Mouse (Mus musculus) stomach, embryonic 15.5 days (tissue): Measurements from ENCODE around the gene Tent5b. TPM values are rescaled to one million over a fixed set of nuclear protein-coding genes. Genes with fewer than 3 reads are reported as not detected.

ENCODE experiments used
- ATAC-seq: fragments of 200-750 bp; cut with Nextera tagmentation; 2 replicates; pipeline ENCODE4 v1.8.0; 2017; ENCODE audit warnings: low read depth, moderate number of reproducible peaks, moderate TSS enrichment; ENCODE audit not compliant: insufficient read depth, low FRiP score
- H3K27ac ChIP-seq: fragments of 300-500 bp; sonication (generic); 2 replicates; pipeline ENCODE4 v1.5.1; 2015; ENCODE audit warnings: mild to moderate bottlenecking, inconsistent platforms
- H3K27me3 ChIP-seq: fragments of 300-500 bp; sonication (generic); replicated peaks from 2 replicates; pipeline ENCODE4 v1.6.1; 2015; ENCODE audit warnings: inconsistent platforms
- H3K36me3 ChIP-seq: fragments of 300-500 bp; sonication (generic); 2 replicates; pipeline ENCODE4 v1.6.1; 2015; ENCODE audit warnings: inconsistent platforms
- H3K4me1 ChIP-seq: fragments of 300-500 bp; sonication (generic); 2 replicates; pipeline ENCODE4 v1.6.1; 2015; ENCODE audit warnings: inconsistent platforms
- H3K4me2 ChIP-seq: fragments of 300-500 bp; sonication (generic); 2 replicates; pipeline ENCODE4 v1.6.1; 2015; ENCODE audit warnings: mild to moderate bottlenecking, inconsistent platforms
- H3K4me3 ChIP-seq: fragments of 300-500 bp; sonication (generic); replicated peaks from 2 replicates; pipeline ENCODE4 v1.5.1; 2015; ENCODE audit warnings: inconsistent platforms
- H3K9ac ChIP-seq: fragments of 300-500 bp; sonication (generic); 2 replicates; pipeline ENCODE4 v1.6.1; 2015; ENCODE audit warnings: inconsistent platforms
- H3K9me3 ChIP-seq: fragments of 300-500 bp; sonication (generic); 2 replicates; pipeline ENCODE4 v1.6.1; 2016; ENCODE audit warnings: inconsistent platforms
- WGBS: fragments of 180-500 bp; shearing (Covaris S2); methylation state at CpG from one replicate; pipeline ENCODE4 v1.1.7; 2015; 5-methylcytosine and 5-hydroxymethylcytosine counted together
- polyA plus RNA-seq: library from polyadenylated mRNA; unstranded; fragments of >200 nt; fragmentation: Nextera tagmentation; extraction: Ambion mirVana; gene quantifications from 2 replicates; pipeline ENCODE4 v1.2.1, GENCODE M21; 2015

Gene Tent5b
- polyA plus RNA-seq, 1 experiment from 2014 or later = 4.1 TPM

GRCm38 (mm10) chr4:133473833-133474232 is 6.1 kb upstream of the Tent5b start:
- no peak overlapping the region for H3K9ac ChIP-seq
- H3K4me2 ChIP-seq = no peak overlapping the region
- H3K4me3 ChIP-seq = no peak overlapping the region
- 54% methylated on average over 2 of the region's 2 CpGs for WGBS
- H3K4me1 ChIP-seq = peaks cover 7% of the 10 kb centered on the region
- no peak overlapping the region for H3K27ac ChIP-seq
- H3K27me3 ChIP-seq = peaks cover 10% of the 10 kb centered on the region; the same call in 1 of the 2 replicates
- no peaks in the 10 kb centered on the region for H3K9me3 ChIP-seq
- no peaks in the 10 kb centered on the region for H3K36me3 ChIP-seq
- ATAC-seq = no peak

GRCm38 (mm10) chr4:133480185-133480537 is 229 bp downstream of the Tent5b start:
- Histone ChIP-seq H3K4me3 (peak overlapping the region; percentile 45), H3K9ac (peak overlapping the region; percentile 24; the same call in 1 of the 2 replicates), H3K4me1 (peaks cover 13% of the 10 kb centered on the region), H3K4me2 (peak overlapping the region; percentile 75), H3K27me3 (peaks cover 28% of the 10 kb centered on the region), H3K27ac (no peak overlapping the region), H3K36me3 (no peaks in the 10 kb centered on the region), H3K9me3 (no peaks in the 10 kb centered on the region)
- WGBS = 1% methylated on average over 34 of the region's 34 CpGs
- ATAC-seq = no peak

- Histone ChIP-seq H3K4me1 (peaks cover 13% of the 10 kb centered on the region), H3K4me3 (peak overlapping the region; percentile 45), H3K9ac (no peak overlapping the region), H3K36me3 (no peaks in the 10 kb centered on the region), H3K9me3 (no peaks in the 10 kb centered on the region), H3K27me3 (peaks cover 28% of the 10 kb centered on the region), H3K4me2 (peak overlapping the region; percentile 75), H3K27ac (no peak overlapping the region)
- WGBS = 48% methylated on average over 6 of the region's 6 CpGs
- ATAC-seq = no peak
Measured at GRCm38 (mm10) chr4:133480754-133481153, 822 bp downstream of the Tent5b start.

- H3K9me3 ChIP-seq = no peaks in the 10 kb centered on the region
Measured at GRCm38 (mm10) chr4:133481488-133481887, 1.6 kb downstream of the Tent5b start.

GRCm38 (mm10) chr4:133482479-133482878 is 2.5 kb downstream of the Tent5b start:
- peaks cover 24% of the 10 kb centered on the region for H3K27me3 ChIP-seq
- ATAC-seq = no peak
- no peak overlapping the region for H3K4me3 ChIP-seq
- H3K27ac ChIP-seq = no peak overlapping the region
- peaks cover 13% of the 10 kb centered on the region for H3K4me1 ChIP-seq
- no peaks in the 10 kb centered on the region for H3K36me3 ChIP-seq
- H3K4me2 ChIP-seq = no peak overlapping the region
- WGBS = 68% methylated on average over 3 of the region's 3 CpGs
- no peaks in the 10 kb centered on the region for H3K9me3 ChIP-seq
- no peak overlapping the region for H3K9ac ChIP-seq

More at GRCm38 (mm10) chr4:133481488-133481887, 1.6 kb downstream of the Tent5b start:
- Histone ChIP-seq H3K4me3 (no peak overlapping the region), H3K36me3 (no peaks in the 10 kb centered on the region), H3K4me1 (peaks cover 13% of the 10 kb centered on the region), H3K4me2 (no peak overlapping the region), H3K27ac (no peak overlapping the region), H3K27me3 (peaks cover 25% of the 10 kb centered on the region), H3K9ac (no peak overlapping the region)
- 21% methylated on average over 4 of the region's 4 CpGs for WGBS
- ATAC-seq = no peak

GRCm38 (mm10) chr4:133484266-133485025 is 4.5 kb downstream of the Tent5b start:
- WGBS = 10% methylated on average over 22 of the region's 22 CpGs

GRCm38 (mm10) chr4:133485691-133486425 is 5.9 kb downstream of the Tent5b start:
- H3K27me3 ChIP-seq = peaks cover 10% of the 10 kb centered on the region; the same call in 1 of the 2 replicates
- no peaks in the 10 kb centered on the region for H3K9me3 ChIP-seq
- H3K36me3 ChIP-seq = no peaks in the 10 kb centered on the region
- H3K9ac ChIP-seq = no peak overlapping the region
- WGBS = 81% methylated on average over 28 of the region's 28 CpGs
- H3K4me2 ChIP-seq = no peak overlapping the region
- H3K4me1 ChIP-seq = peaks cover 15% of the 10 kb centered on the region
- no peak for ATAC-seq
- H3K27ac ChIP-seq = no peak overlapping the region
- no peak overlapping the region for H3K4me3 ChIP-seq

More at GRCm38 (mm10) chr4:133484266-133485025, 4.5 kb downstream of the Tent5b start:
- Histone ChIP-seq H3K36me3 (no peaks in the 10 kb centered on the region), H3K4me1 (peaks cover 17% of the 10 kb centered on the region), H3K4me3 (no peak overlapping the region), H3K27ac (peak overlapping the region; percentile 49), H3K9me3 (no peaks in the 10 kb centered on the region), H3K27me3 (peaks cover 18% of the 10 kb centered on the region), H3K9ac (no peak overlapping the region), H3K4me2 (peak overlapping the region; percentile 41)
- 0 out of 2 replicates have a peak, but pooled peaks have one; percentile 6 for ATAC-seq

- ATAC-seq = no peak
- WGBS = 92% methylated on average over 26 of the region's 26 CpGs
- Histone ChIP-seq H3K4me3 (no peak overlapping the region), H3K27me3 (peaks cover 1% of the 10 kb centered on the region; the same call in 1 of the 2 replicates), H3K4me2 (no peak overlapping the region), H3K27ac (no peak overlapping the region), H3K9ac (no peak overlapping the region), H3K4me1 (peaks cover 21% of the 10 kb centered on the region), H3K9me3 (no peaks in the 10 kb centered on the region), H3K36me3 (no peaks in the 10 kb centered on the region)
Measured at GRCm38 (mm10) chr4:133486673-133487357, 6.9 kb downstream of the Tent5b start.

GRCm38 (mm10) chr4:133488619-133489392 is 8.9 kb downstream of the Tent5b start:
- H3K9ac ChIP-seq = no peak overlapping the region

GRCm38 (mm10) chr4:133489489-133490245 is 9.7 kb downstream of the Tent5b start:
- WGBS = 59% methylated on average over 4 of the region's 4 CpGs
- ATAC-seq = no peak
- H3K4me3 ChIP-seq = no peak overlapping the region
- no peaks in the 10 kb centered on the region for H3K9me3 ChIP-seq
- H3K4me2 ChIP-seq = no peak overlapping the region
- no peak overlapping the region for H3K27ac ChIP-seq
- H3K4me1 ChIP-seq = peaks cover 16% of the 10 kb centered on the region; the same call in 1 of the 2 replicates
- H3K27me3 ChIP-seq = 0 out of 2 replicates have a peak, but pooled peaks cover 1% of the 10 kb centered on the region
- no peak overlapping the region for H3K9ac ChIP-seq
- no peaks in the 10 kb centered on the region for H3K36me3 ChIP-seq

More at GRCm38 (mm10) chr4:133488619-133489392, 8.9 kb downstream of the Tent5b start:
- Histone ChIP-seq H3K36me3 (no peaks in the 10 kb centered on the region), H3K4me1 (peaks cover 22% of the 10 kb centered on the region), H3K4me2 (no peak overlapping the region), H3K27me3 (no peaks in the 10 kb centered on the region), H3K27ac (peak overlapping the region; percentile 5; the same call in 1 of the 2 replicates), H3K9me3 (no peaks in the 10 kb centered on the region), H3K4me3 (no peak overlapping the region)
- ATAC-seq = peak; percentile 57; the same call in 1 of the 2 replicates
- WGBS = 68% methylated on average over 20 of the region's 20 CpGs
